Mouse (Mus musculus): ENCODE data around the gene Slc35f6.

- TF ChIP-seq CTCF (conservative IDR thresholded peaks at IDR 0.05; ENCODE audit: insufficient read depth, insufficient read length, low read depth, low read length) (no peak), POLR2A (IDR thresholded peaks at IDR 0.05; ENCODE audit: low read depth, low read length) (no peak)
These were observed 17.3 kb upstream of the Slc35f6 start for GRCm38 (mm10) chr5:30630401-30630800.

Data from kidney, adult 2 months (tissue).